Mouse (Mus musculus) forebrain, embryonic 11.5 days (tissue): ENCODE data around the gene Tmem88. TPM values are rescaled to one million over a fixed set of nuclear protein-coding genes. Genes with fewer than 3 reads are reported as not detected.

Source experiments
- ATAC-seq: fragments of 200-750 bp; cut with Nextera tagmentation; replicated peaks from 2 replicates; pipeline ENCODE4 v1.8.0; 2017; ENCODE audit warnings: moderate TSS enrichment; ENCODE audit not compliant: low FRiP score
- DNase-seq: peaks from one replicate; pipeline ENCODE4 v3.0.0-alpha.2; 2017; ENCODE audit warnings: low spot score
- H3K27ac ChIP-seq: fragments of 300-500 bp; sonication (generic); 2 replicates; pipeline ENCODE4 v1.5.1; 2014; ENCODE audit warnings: low read depth, low read length
- H3K27me3 ChIP-seq: fragments of 300-500 bp; sonication (generic); 2 replicates; pipeline ENCODE4 v1.6.1; 2014; ENCODE audit warnings: mild to moderate bottlenecking, low read length, mixed read lengths; ENCODE audit not compliant: control insufficient read depth, insufficient read depth
- H3K36me3 ChIP-seq: fragments of 300-500 bp; sonication (generic); 2 replicates; pipeline ENCODE4 v1.6.1; 2014; ENCODE audit warnings: mild to moderate bottlenecking, low read length, moderate library complexity, mixed read lengths; ENCODE audit not compliant: control insufficient read depth, insufficient read depth
- H3K4me1 ChIP-seq: fragments of 300-500 bp; sonication (generic); replicated peaks from 2 replicates; pipeline ENCODE4 v1.6.1; 2014; ENCODE audit warnings: low read length, mixed read lengths; ENCODE audit not compliant: control insufficient read depth, insufficient read depth
- H3K4me2 ChIP-seq: fragments of 300-500 bp; sonication (generic); 2 replicates; pipeline ENCODE4 v1.6.1; 2014; ENCODE audit warnings: low read depth, mild to moderate bottlenecking, low read length, moderate library complexity, mixed read lengths; ENCODE audit not compliant: severe bottlenecking
- H3K4me3 ChIP-seq: fragments of 300-500 bp; sonication (generic); 2 replicates; pipeline ENCODE4 v1.5.1; 2014; ENCODE audit warnings: low read depth, low read length
- H3K9ac ChIP-seq: fragments of 300-500 bp; sonication (generic); 2 replicates; pipeline ENCODE4 v1.6.1; 2014; ENCODE audit warnings: low read length
- H3K9me3 ChIP-seq: fragments of 300-500 bp; sonication (generic); 2 replicates; pipeline ENCODE4 v1.6.1; 2016; ENCODE audit warnings: low read length, mixed read lengths; ENCODE audit not compliant: control insufficient read depth
- WGBS: fragments of 180-500 bp; shearing (Covaris S2); extraction: QIAGEN DNeasy Blood & Tissue Kit; methylation state at CpG from one replicate; pipeline ENCODE4 v1.1.7; 2014; 5-methylcytosine and 5-hydroxymethylcytosine counted together
- polyA plus RNA-seq: library from polyadenylated mRNA; unstranded; fragments of >200 nt; fragmentation: Nextera tagmentation; extraction: Ambion mirVana; gene quantifications from 2 replicates; pipeline ENCODE4 v1.2.1, GENCODE M21; 2014

Gene Tmem88
- polyA plus RNA-seq, 1 experiment from 2014 or later = 15.6 TPM

GRCm38 (mm10) chr11:69401987-69402386, 4.0 kb upstream of the Tmem88 start:
- Histone ChIP-seq H3K9me3 (no peaks in the 10 kb centered on the region), H3K4me1 (peaks cover 26% of the 10 kb centered on the region), H3K36me3 (peaks cover 38% of the 10 kb centered on the region), H3K4me2 (no peak overlapping the region), H3K27ac (no peak overlapping the region), H3K9ac (no peak overlapping the region), H3K27me3 (peaks cover 2% of the 10 kb centered on the region; the same call in 1 of the 2 replicates), H3K4me3 (no peak overlapping the region)
- 88% methylated on average over 12 of the region's 12 CpGs for WGBS
- ATAC-seq (no peak), DNase-seq (no peak)

- Histone ChIP-seq H3K36me3 (peaks cover 32% of the 10 kb centered on the region), H3K4me1 (peaks cover 32% of the 10 kb centered on the region), H3K9ac (no peak overlapping the region), H3K4me3 (no peak overlapping the region; the same call in 1 of the 2 replicates), H3K27ac (no peak overlapping the region), H3K27me3 (peaks cover 2% of the 10 kb centered on the region; the same call in 1 of the 2 replicates), H3K9me3 (no peaks in the 10 kb centered on the region), H3K4me2 (no peak overlapping the region)
- ATAC-seq (peak; percentile 69), DNase-seq (peak; percentile 92)
- WGBS = 18% methylated on average over 22 of the region's 22 CpGs
Observed at GRCm38 (mm10) chr11:69401210-69401637, 3.2 kb upstream of the Tmem88 start.

- Histone ChIP-seq H3K4me2 (no peak overlapping the region), H3K36me3 (peaks cover 25% of the 10 kb centered on the region), H3K9me3 (no peaks in the 10 kb centered on the region), H3K27me3 (peaks cover 2% of the 10 kb centered on the region; the same call in 1 of the 2 replicates), H3K9ac (no peak overlapping the region), H3K27ac (no peak overlapping the region), H3K4me1 (peaks cover 32% of the 10 kb centered on the region), H3K4me3 (peak overlapping the region; percentile 5; the same call in 1 of the 2 replicates)
- WGBS = 72% methylated on average over 25 of the region's 25 CpGs
- ATAC-seq (no peak), DNase-seq (peak; percentile 53)
Observed at GRCm38 (mm10) chr11:69400083-69400850, 2.2 kb upstream of the Tmem88 start.

GRCm38 (mm10) chr11:69399201-69400082, 1.4 kb upstream of the Tmem88 start:
- H3K27me3 ChIP-seq = peaks cover 2% of the 10 kb centered on the region; the same call in 1 of the 2 replicates
- H3K27ac ChIP-seq = no peak overlapping the region
- DNase-seq = peak; percentile 78
- peak overlapping the region; percentile 14; the same call in 1 of the 2 replicates for H3K9ac ChIP-seq
- ATAC-seq = no peak
- no peaks in the 10 kb centered on the region for H3K9me3 ChIP-seq
- peak overlapping the region; percentile 5 for H3K4me3 ChIP-seq
- peaks cover 32% of the 10 kb centered on the region for H3K4me1 ChIP-seq
- 0 out of 2 replicates have a peak overlapping the region, but pooled peaks have one; percentile 11 for H3K4me2 ChIP-seq
- WGBS = 7% methylated on average over 66 of the region's 66 CpGs
- H3K36me3 ChIP-seq = peaks cover 20% of the 10 kb centered on the region

- no peak for ATAC-seq
- Histone ChIP-seq H3K27me3 (peaks cover 2% of the 10 kb centered on the region; the same call in 1 of the 2 replicates), H3K4me3 (no peak overlapping the region), H3K9ac (no peak overlapping the region; the same call in 1 of the 2 replicates), H3K36me3 (peaks cover 15% of the 10 kb centered on the region; the same call in 1 of the 2 replicates), H3K4me1 (peaks cover 35% of the 10 kb centered on the region), H3K9me3 (no peaks in the 10 kb centered on the region), H3K27ac (no peak overlapping the region), H3K4me2 (peak overlapping the region; percentile 41; the same call in 1 of the 2 replicates)
- peak; percentile 64 for DNase-seq
- WGBS = 8% methylated on average over 21 of the region's 21 CpGs
Observed at GRCm38 (mm10) chr11:69398486-69399200, 609 bp upstream of the Tmem88 start.

GRCm38 (mm10) chr11:69397581-69398057, 415 bp downstream of the Tmem88 start:
- DNase-seq (peak; percentile 78), ATAC-seq (no peak)
- Histone ChIP-seq H3K27me3 (peaks cover 2% of the 10 kb centered on the region; the same call in 1 of the 2 replicates), H3K4me3 (peak overlapping the region; percentile 23), H3K27ac (peak overlapping the region; percentile 41), H3K9me3 (no peaks in the 10 kb centered on the region), H3K36me3 (peaks cover 12% of the 10 kb centered on the region; the same call in 1 of the 2 replicates), H3K9ac (peak overlapping the region; percentile 49), H3K4me1 (peaks cover 35% of the 10 kb centered on the region), H3K4me2 (peak overlapping the region; percentile 41)
- WGBS = 4% methylated on average over 24 of the region's 24 CpGs

- DNase-seq (peak; percentile 71), ATAC-seq (no peak)
- Histone ChIP-seq H3K4me3 (peak overlapping the region; percentile 67; the same call in 1 of the 2 replicates), H3K36me3 (peaks cover 12% of the 10 kb centered on the region; the same call in 1 of the 2 replicates), H3K27ac (no peak overlapping the region), H3K4me2 (peak overlapping the region; percentile 77), H3K4me1 (peaks cover 35% of the 10 kb centered on the region), H3K9me3 (no peaks in the 10 kb centered on the region), H3K27me3 (peaks cover 2% of the 10 kb centered on the region; the same call in 1 of the 2 replicates), H3K9ac (peak overlapping the region; percentile 92; the same call in 1 of the 2 replicates)
- 22% methylated on average over 11 of the region's 11 CpGs for WGBS
Observed at GRCm38 (mm10) chr11:69396772-69397171, 1.3 kb downstream of the Tmem88 start.
